Mouse (Mus musculus) thymus, postnatal 14 days (tissue): Measurements from ENCODE around the gene Olfr1494.

Source experiments
- DNase-seq: peaks from one replicate; pipeline ENCODE4 v3.0.0; 2021

Gene Olfr1494

DNA sequence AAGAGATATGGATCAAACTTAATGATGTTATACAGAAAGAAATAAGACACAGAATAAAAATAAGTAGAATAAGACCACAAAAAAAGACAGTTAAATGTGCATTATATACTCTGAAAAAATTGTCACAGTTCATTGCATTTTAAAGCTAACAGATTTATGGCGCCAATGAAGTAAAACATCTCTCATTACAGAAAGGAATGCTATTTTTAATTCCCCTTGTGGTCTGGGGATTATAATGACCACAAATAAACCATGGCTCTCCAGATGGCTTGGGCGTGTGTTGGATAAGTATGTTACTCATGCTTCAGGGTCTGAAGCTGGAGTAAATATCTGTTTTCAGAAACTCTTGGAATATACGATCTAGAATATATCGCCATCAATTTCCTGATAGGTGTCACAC, at the start of gene Olfr1494:
TSS of gene Olfr1494 (plus strand) at position 301 of the 400 bp plus-strand sequence.
- no peak for DNase-seq

DNA sequence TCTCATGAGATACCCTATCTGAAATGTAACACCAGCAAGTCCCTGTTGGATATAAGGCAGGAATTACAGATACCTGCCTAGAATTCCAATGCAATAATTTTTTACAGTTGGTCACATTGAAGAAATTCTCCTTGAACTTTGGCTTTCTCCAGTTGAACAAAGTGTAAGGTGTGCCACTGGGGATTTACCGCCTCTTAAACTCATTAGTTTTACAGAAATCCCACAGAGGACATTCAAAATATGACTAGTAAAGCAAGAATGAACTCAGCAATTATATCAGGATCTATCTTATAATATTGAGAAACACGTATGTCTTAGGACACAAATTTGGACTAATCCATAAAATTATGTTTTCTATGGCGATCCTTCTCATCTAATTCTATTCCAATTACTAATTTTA, 42.6 kb upstream of the Olfr1494 start, which contains the start of gene Olfr1491:
TSS of gene Olfr1491 (plus strand) at position 301 of the 400 bp plus-strand sequence.
- DNase-seq = no peak

DNA sequence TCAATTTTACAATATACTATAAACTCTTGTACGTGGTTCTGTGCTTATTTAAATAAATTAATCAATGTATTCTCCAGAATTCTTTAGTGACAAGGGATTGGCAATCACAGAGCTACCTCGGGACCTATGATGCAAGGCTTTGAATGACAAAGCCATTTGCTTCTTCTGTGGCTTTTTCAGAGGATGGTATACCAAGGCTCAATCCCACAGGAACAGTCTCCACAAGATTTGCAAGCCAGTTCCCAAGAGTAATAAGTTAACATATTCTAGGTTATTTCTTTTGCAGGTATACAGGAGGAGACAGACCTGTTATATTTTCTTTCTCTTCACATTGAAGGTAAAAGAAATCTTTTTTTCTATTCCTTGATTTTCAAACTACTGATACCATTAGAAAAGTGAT, 16.6 kb upstream of the Olfr1494 start, which contains the start of gene Olfr1493-ps1:
TSS of gene Olfr1493-ps1 (plus strand) at position 301 of the 400 bp plus-strand sequence.
- DNase-seq = no peak

DNA sequence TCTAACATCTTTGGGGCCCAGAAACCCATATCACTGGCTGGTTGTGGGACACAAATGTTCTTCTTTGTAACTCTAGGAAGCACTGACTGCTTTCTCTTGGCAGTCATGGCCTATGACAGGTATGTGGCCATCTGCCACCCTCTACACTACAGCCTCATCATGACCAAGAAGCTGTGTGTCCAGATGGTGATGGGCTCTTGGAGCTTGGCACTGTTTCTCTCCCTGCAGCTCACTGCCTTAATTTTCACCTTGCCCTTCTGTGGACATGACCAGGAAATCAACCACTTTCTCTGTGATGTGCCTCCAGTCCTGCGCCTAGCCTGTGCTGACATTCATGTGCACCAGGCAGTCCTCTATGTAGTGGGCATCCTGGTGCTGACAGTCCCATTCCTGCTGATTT, 9.8 kb downstream of the Olfr1494 start:
- DNase-seq = no peak

DNA sequence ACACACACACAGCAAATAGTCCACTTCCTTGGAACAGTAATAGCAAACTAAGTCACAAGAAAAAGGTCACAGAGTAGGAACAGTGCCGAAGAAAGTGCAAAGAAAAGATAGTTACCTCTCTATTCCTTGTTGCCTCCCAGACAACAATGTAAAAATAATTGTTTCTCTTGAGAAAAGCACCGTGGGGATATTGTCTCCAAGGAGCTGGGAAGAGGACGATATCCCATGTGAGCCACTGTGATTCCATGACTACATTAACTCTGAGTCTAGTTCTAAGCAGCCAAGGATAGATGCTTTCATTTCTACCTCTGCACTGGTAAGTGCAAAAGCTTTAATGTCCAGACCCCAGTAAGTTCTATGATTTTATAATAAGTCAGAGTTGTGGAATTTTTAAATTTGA, 24.8 kb downstream of the Olfr1494 start, which contains the start of gene Olfr1495:
TSS of gene Olfr1495 (plus strand) at position 301 of the 400 bp plus-strand sequence.
- no peak for DNase-seq

DNA sequence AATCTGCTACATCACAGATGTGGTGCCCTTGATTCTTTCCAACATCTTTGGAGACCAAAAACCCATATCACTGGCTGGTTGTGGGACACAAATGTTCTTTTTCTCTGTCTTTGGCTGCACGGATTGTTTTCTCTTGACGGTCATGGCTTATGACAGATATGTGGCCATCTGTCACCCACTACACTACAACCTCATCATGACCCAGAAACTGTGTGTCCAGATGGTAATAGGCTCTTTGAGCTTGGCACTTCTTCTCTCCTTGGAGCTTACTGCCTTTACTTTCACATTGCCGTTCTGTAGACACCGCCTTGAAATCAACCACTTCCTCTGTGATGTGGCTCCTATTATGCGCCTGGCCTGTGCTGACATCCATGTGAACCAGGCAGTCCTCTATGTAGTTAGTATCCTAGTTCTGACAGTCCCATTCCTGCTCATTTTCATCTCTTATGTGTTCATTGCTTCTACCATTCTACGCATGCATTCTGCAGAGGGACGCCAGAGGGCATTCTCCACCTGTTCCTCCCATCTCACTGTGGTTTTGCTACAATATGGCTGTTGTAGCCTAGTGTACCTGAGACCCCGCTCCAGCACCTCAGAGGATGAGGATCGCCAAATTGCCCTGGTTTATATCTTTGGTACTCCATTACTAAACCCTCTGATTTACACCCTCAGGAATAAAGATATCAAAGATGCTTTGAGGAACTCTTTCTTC, 29.2 kb downstream of the Olfr1494 start:
- no peak for DNase-seq

DNA sequence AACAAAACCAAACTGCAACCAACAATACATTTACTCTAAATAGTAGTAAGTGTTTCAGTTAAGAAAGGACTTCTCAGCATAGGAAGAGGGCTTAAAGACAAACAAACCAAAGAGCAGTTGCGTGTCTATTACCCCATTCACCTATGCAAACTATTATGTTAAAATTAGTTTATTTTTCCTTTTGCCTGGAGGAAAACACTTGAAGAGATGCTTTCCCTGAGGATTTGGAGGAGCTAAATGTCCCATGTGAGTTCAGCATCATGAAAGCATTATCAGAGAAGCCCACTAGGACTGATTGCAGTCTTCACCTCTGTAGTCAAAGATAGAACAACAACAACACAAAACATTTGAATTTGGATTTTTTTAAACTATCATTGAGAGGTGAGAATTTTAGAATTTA, 38.0 kb downstream of the Olfr1494 start, which contains the start of gene Olfr1496:
TSS of gene Olfr1496 (plus strand) at position 301 of the 400 bp plus-strand sequence.
- DNase-seq = no peak

DNA sequence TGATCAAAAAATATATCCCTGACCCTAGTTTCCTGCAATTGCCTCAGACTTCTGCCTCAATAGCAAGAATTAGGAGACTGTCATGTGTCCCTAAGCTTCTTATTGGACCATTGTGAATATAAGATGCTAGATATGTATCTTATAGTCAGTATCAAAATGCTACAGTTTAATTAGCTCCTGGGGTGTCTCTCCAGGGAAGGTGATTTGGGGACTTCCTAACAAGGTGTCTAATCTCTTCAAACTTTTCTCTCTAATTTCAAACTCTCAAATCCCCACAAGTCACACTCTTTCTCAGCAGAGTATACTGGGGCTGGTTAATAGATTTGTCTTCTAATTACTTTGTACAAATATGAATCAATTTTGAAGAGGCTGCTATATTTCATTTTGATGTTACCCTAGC, 58.6 kb downstream of the Olfr1494 start, which contains the start of gene Olfr1497:
TSS of gene Olfr1497 (minus strand) at position 101 of the 400 bp plus-strand sequence.
- no peak for DNase-seq
